Mouse (Mus musculus): ENCODE measurements around the gene Tnnc2. TPM values are rescaled to one million over a fixed set of nuclear protein-coding genes. Genes with fewer than 3 reads are reported as not detected.

Gene Tnnc2
- polyA plus RNA-seq, 1 experiment from 2014 or later, result 1.7 TPM

DNA sequence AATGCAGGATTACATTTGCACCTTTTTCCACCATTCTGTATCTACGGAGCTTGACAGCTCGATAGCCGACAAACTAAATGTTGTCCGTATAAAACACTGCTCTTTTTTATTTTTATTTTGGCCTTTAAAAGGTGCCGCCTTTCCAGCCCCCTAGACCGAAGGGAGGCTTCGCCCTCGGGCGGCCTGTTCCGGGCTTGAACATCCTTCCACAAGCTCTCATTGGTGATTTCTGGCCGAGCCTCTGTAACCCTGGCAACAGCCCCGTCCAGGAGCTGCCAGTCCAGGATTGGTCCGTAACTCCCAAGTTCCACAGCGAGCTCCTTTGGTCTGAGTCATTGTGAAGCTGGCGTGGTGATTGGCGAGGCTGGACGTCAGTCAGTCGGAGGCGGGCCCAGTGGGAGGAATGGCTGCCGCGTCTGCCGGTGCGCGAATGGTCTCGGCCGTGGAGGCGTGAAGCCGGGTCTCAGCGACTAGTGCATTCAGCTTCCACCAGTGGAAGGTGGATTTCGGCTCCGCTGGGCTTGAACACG, 42.9 kb upstream of the Tnnc2 start, which contains the start of gene Zswim1:
Gene Zswim1 (plus strand): TSS at position 51 of the 530 bp plus-strand sequence.
- Histone ChIP-seq H3K4me2 (ENCODE audit: low read length) (peak within 1 kb of the TSS; percentile 67), H3K9me3 (ENCODE audit: control insufficient read depth, low read length) (no peaks in the 10 kb centered on the region), H3K9ac (ENCODE audit: low read length) (peak within 1 kb of the TSS; percentile 79), H3K4me1 (ENCODE audit: control insufficient read depth in 2 of 2, insufficient read depth in 2 of 2, low read length in 2 of 2) (peaks cover under 1 to 4% of the 10 kb centered on the region in 2 experiments; a peak in 1 of 4 replicates), H3K36me3 (ENCODE audit: control insufficient read depth, insufficient read depth, low read length) (peaks cover 48% of the 10 kb centered on the region), H3K4me3 (ENCODE audit: control insufficient read depth in 1 of 2, insufficient read depth in 1 of 2, low read depth in 1 of 2, low read length in 2 of 2) (peak within 1 kb of the TSS; percentile 63 to 65), H3K27me3 (ENCODE audit: control insufficient read depth, insufficient read depth, low read length) (no peaks in the 10 kb centered on the region), H3K27ac (replicated peaks in 1 of 2; ENCODE audit: control insufficient read depth in 1 of 2, insufficient read depth in 1 of 2, low read depth in 2 of 2, low read length in 2 of 2) (peak within 1 kb of the TSS; percentile 71 to 75)
- ATAC-seq (ENCODE audit: insufficient number of reproducible peaks, insufficient read depth, low FRiP score, low read depth), result peak; percentile 97
- WGBS, result under 1% methylated on average over 32 of the region's 32 CpGs

GRCm38 (mm10) chr2:164821060-164821459, 41.3 kb upstream of the Tnnc2 start:
- no peak overlapping the region for H3K4me3 ChIP-seq (ENCODE audit: control insufficient read depth in 1 of 2, insufficient read depth in 1 of 2, low read depth in 1 of 2, low read length in 2 of 2)
- H3K9me3 ChIP-seq (ENCODE audit: control insufficient read depth, low read length), result no peaks in the 10 kb centered on the region
- no peak overlapping the region for H3K9ac ChIP-seq (ENCODE audit: low read length)
- H3K27me3 ChIP-seq (ENCODE audit: control insufficient read depth, insufficient read depth, low read length), result no peaks in the 10 kb centered on the region
- ATAC-seq (ENCODE audit: insufficient number of reproducible peaks, insufficient read depth, low FRiP score, low read depth), result no peak
- H3K27ac ChIP-seq (replicated peaks in 1 of 2; ENCODE audit: control insufficient read depth in 1 of 2, insufficient read depth in 1 of 2, low read depth in 2 of 2, low read length in 2 of 2), result no peak overlapping the region
- H3K36me3 ChIP-seq (ENCODE audit: control insufficient read depth, insufficient read depth, low read length), result peaks cover 32% of the 10 kb centered on the region
- no peak overlapping the region for H3K4me2 ChIP-seq (ENCODE audit: low read length)
- 80% methylated on average over 6 of the region's 6 CpGs for whole genome bisulfite sequencing
- peaks cover 5 to 12% of the 10 kb centered on the region in 2 experiments; a peak in 3 of 4 replicates for H3K4me1 ChIP-seq (ENCODE audit: control insufficient read depth in 2 of 2, insufficient read depth in 2 of 2, low read length in 2 of 2)

DNA sequence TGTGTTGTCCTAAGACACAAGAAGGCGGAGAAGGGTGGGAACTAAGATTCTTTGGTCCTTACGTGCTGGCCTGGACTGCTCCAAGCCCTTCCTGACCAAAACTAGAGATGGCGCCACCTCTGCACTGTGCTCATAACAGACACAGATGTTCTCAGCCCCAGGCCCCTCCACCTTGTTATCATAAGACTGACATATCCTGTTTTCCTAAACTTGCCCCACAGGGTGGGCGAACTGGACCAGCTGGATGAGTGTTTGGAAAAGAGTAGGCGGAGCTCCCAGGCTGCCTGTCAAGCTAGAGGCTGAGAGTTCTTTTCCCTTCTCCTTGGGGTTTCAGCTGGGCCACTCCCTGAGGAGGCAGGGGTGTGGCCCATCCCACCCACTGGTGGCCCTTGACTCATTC, 37.9 kb upstream of the Tnnc2 start:
- Histone ChIP-seq H3K36me3 (ENCODE audit: control insufficient read depth, insufficient read depth, low read length) (peaks cover 17% of the 10 kb centered on the region; the same call in 1 of the 2 replicates), H3K27ac (replicated peaks in 1 of 2; ENCODE audit: control insufficient read depth in 1 of 2, insufficient read depth in 1 of 2, low read depth in 2 of 2, low read length in 2 of 2) (0 out of 4 replicates have a peak overlapping the region, but pooled peaks of 1 of the 2 experiments have one; percentile 21), H3K9ac (ENCODE audit: low read length) (no peak overlapping the region), H3K27me3 (ENCODE audit: control insufficient read depth, insufficient read depth, low read length) (no peaks in the 10 kb centered on the region), H3K4me2 (ENCODE audit: low read length) (no peak overlapping the region), H3K4me1 (ENCODE audit: control insufficient read depth in 2 of 2, insufficient read depth in 2 of 2, low read length in 2 of 2) (peaks cover 7 to 14% of the 10 kb centered on the region in 2 experiments), H3K4me3 (ENCODE audit: control insufficient read depth in 1 of 2, insufficient read depth in 1 of 2, low read depth in 1 of 2, low read length in 2 of 2) (no peak overlapping the region), H3K9me3 (ENCODE audit: control insufficient read depth, low read length) (no peaks in the 10 kb centered on the region)
- no peak for ATAC-seq (ENCODE audit: insufficient number of reproducible peaks, insufficient read depth, low FRiP score, low read depth)
- WGBS, result 60% methylated on average over 5 of the region's 5 CpGs

DNA sequence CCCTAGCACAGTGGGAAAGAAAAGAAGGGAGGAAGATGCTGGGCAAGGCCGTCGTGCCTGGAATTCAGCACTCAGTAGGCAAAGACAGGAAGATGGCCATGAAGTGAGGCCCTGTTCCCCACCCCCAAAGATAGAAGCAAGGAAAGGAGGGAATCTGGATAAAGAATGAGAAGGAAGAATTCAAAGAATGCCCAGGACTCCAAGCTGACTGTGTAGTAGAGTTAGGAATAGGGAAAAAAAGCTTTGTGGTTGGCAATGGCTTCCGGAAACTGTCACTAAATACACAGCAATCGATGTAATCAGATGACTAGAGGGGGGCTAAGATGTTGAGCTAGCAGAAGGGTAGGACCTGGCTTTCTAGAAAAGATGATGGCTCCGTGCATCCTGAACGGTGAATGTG, 37.4 kb upstream of the Tnnc2 start:
- 53% methylated on average over 6 of the region's 6 CpGs for WGBS
- Histone ChIP-seq H3K9ac (ENCODE audit: low read length) (no peak overlapping the region), H3K27me3 (ENCODE audit: control insufficient read depth, insufficient read depth, low read length) (no peaks in the 10 kb centered on the region), H3K36me3 (ENCODE audit: control insufficient read depth, insufficient read depth, low read length) (peaks cover 17% of the 10 kb centered on the region; the same call in 1 of the 2 replicates), H3K4me2 (ENCODE audit: low read length) (no peak overlapping the region), H3K4me3 (ENCODE audit: control insufficient read depth in 1 of 2, insufficient read depth in 1 of 2, low read depth in 1 of 2, low read length in 2 of 2) (no peak overlapping the region), H3K27ac (replicated peaks in 1 of 2; ENCODE audit: control insufficient read depth in 1 of 2, insufficient read depth in 1 of 2, low read depth in 2 of 2, low read length in 2 of 2) (0 out of 4 replicates have a peak overlapping the region, but pooled peaks of 1 of the 2 experiments have one; percentile 21), H3K4me1 (ENCODE audit: control insufficient read depth in 2 of 2, insufficient read depth in 2 of 2, low read length in 2 of 2) (peaks cover 7 to 14% of the 10 kb centered on the region in 2 experiments), H3K9me3 (ENCODE audit: control insufficient read depth, low read length) (no peaks in the 10 kb centered on the region)
- ATAC-seq (ENCODE audit: insufficient number of reproducible peaks, insufficient read depth, low FRiP score, low read depth), result no peak

DNA sequence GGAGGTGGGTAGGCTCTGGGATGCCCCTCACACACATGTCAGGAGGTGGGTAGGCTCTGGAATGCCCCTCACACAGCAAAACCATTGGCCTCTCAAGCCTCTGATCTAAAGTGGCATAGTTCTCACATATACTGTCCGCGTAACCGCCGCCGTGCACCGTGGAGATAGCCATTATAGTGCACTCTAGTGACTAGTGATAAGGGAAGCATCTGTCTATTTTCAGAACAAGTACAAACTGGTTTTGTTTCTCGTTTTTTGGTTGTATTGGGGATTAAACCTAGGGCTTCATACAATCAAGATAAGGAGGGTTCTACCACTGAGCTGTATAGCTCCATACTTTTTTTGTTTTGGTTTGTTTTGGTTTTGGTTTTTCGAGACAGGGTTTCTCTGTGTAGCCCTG, 36.1 kb upstream of the Tnnc2 start:
- Histone ChIP-seq H3K9ac (ENCODE audit: low read length) (no peak overlapping the region; the same call in 1 of the 2 replicates), H3K36me3 (ENCODE audit: control insufficient read depth, insufficient read depth, low read length) (peaks cover 11% of the 10 kb centered on the region; the same call in 1 of the 2 replicates), H3K27me3 (ENCODE audit: control insufficient read depth, insufficient read depth, low read length) (no peaks in the 10 kb centered on the region), H3K4me1 (ENCODE audit: control insufficient read depth in 2 of 2, insufficient read depth in 2 of 2, low read length in 2 of 2) (peaks cover 7 to 14% of the 10 kb centered on the region in 2 experiments), H3K27ac (replicated peaks in 1 of 2; ENCODE audit: control insufficient read depth in 1 of 2, insufficient read depth in 1 of 2, low read depth in 2 of 2, low read length in 2 of 2) (no peak overlapping the region), H3K4me2 (ENCODE audit: low read length) (no peak overlapping the region), H3K4me3 (ENCODE audit: control insufficient read depth in 1 of 2, insufficient read depth in 1 of 2, low read depth in 1 of 2, low read length in 2 of 2) (no peak overlapping the region), H3K9me3 (ENCODE audit: control insufficient read depth, low read length) (no peaks in the 10 kb centered on the region)
- WGBS, result 43% methylated on average over 8 of the region's 8 CpGs
- ATAC-seq (ENCODE audit: insufficient number of reproducible peaks, insufficient read depth, low FRiP score, low read depth), result no peak

GRCm38 (mm10) chr2:164815348-164815747, 35.6 kb upstream of the Tnnc2 start:
- Histone ChIP-seq H3K4me3 (ENCODE audit: control insufficient read depth in 1 of 2, insufficient read depth in 1 of 2, low read depth in 1 of 2, low read length in 2 of 2) (no peak overlapping the region), H3K4me1 (ENCODE audit: control insufficient read depth in 2 of 2, insufficient read depth in 2 of 2, low read length in 2 of 2) (peaks cover 7 to 14% of the 10 kb centered on the region in 2 experiments), H3K9ac (ENCODE audit: low read length) (no peak overlapping the region; the same call in 1 of the 2 replicates), H3K36me3 (ENCODE audit: control insufficient read depth, insufficient read depth, low read length) (peaks cover 7% of the 10 kb centered on the region; the same call in 1 of the 2 replicates), H3K4me2 (ENCODE audit: low read length) (no peak overlapping the region), H3K27me3 (ENCODE audit: control insufficient read depth, insufficient read depth, low read length) (no peaks in the 10 kb centered on the region), H3K27ac (replicated peaks in 1 of 2; ENCODE audit: control insufficient read depth in 1 of 2, insufficient read depth in 1 of 2, low read depth in 2 of 2, low read length in 2 of 2) (no peak overlapping the region), H3K9me3 (ENCODE audit: control insufficient read depth, low read length) (no peaks in the 10 kb centered on the region)
- ATAC-seq (ENCODE audit: insufficient number of reproducible peaks, insufficient read depth, low FRiP score, low read depth), result no peak
- 66% methylated on average over 5 of the region's 5 CpGs for WGBS

- Histone ChIP-seq H3K9me3 (ENCODE audit: control insufficient read depth, low read length) (no peaks in the 10 kb centered on the region), H3K4me2 (ENCODE audit: low read length) (no peak overlapping the region), H3K36me3 (ENCODE audit: control insufficient read depth, insufficient read depth, low read length) (peaks cover 13% of the 10 kb centered on the region), H3K4me3 (ENCODE audit: control insufficient read depth in 1 of 2, insufficient read depth in 1 of 2, low read depth in 1 of 2, low read length in 2 of 2) (no peak overlapping the region), H3K4me1 (ENCODE audit: control insufficient read depth in 2 of 2, insufficient read depth in 2 of 2, low read length in 2 of 2) (peaks cover 7 to 14% of the 10 kb centered on the region in 2 experiments), H3K9ac (ENCODE audit: low read length) (no peak overlapping the region), H3K27ac (replicated peaks in 1 of 2; ENCODE audit: control insufficient read depth in 1 of 2, insufficient read depth in 1 of 2, low read depth in 2 of 2, low read length in 2 of 2) (no peak overlapping the region), H3K27me3 (ENCODE audit: control insufficient read depth, insufficient read depth, low read length) (no peaks in the 10 kb centered on the region)
- WGBS, result 74% methylated on average over 2 of the region's 2 CpGs
- ATAC-seq (ENCODE audit: insufficient number of reproducible peaks, insufficient read depth, low FRiP score, low read depth), result no peak
Observed at GRCm38 (mm10) chr2:164813557-164813956, 33.8 kb upstream of the Tnnc2 start.

Measured in heart, embryonic 14.5 days (tissue).